In genomic region chr5:135907256-135907655, GRCm38 (mm10) we compare ENCODE assay signal across 13 mouse cellular contexts. TPM values are rescaled to one million over a fixed set of nuclear protein-coding genes. Genes with fewer than 3 reads are reported as not detected.
DNase-seq lines count a peak whose midpoint lies in the region; ATAC-seq and TF ChIP-seq lines count a peak whose summit lies in the region.
"Had no signal": no experiment of that assay in that cellular context is flagged by ENCODE, and none has a peak within 500 bp of the region (broad histone marks: within the 10 kb centered on the region; RNA-seq: fewer than 3 reads in every experiment).

No protein-coding gene starts in this region.

- H3K9ac ChIP-seq in heart, embryonic 13.5 days: no peak overlapping the region
- H3K9ac ChIP-seq: embryonic facial prominence, embryonic 15.5 days; neural tube, embryonic 15.5 days had no signal

- H3K4me3 ChIP-seq in layer of hippocampus, adult 2 months: no peak overlapping the region
- H3K4me3 ChIP-seq in heart, embryonic 13.5 days: no peak overlapping the region
- H3K4me3 ChIP-seq: embryonic facial prominence, embryonic 15.5 days; hindbrain, embryonic 10.5 days; neural tube, embryonic 15.5 days had no signal

- DNase-seq in layer of hippocampus, adult 2 months (ENCODE audit: low spot score in 2 of 2): no peak
- no peak for DNase-seq in layer of hippocampus, adult 11-12 months (ENCODE audit: low spot score)
- DNase-seq in adrenal gland, postnatal 10 days: peak; percentile 84
- peak; percentile 63 for DNase-seq in lung, postnatal 10 days
- DNase-seq in embryo, embryonic 10.5 days (ENCODE audit: low spot score): no peak
- no peak for DNase-seq in layer of hippocampus, adult 9-10 months (ENCODE audit: low spot score)
- DNase-seq in neural tube, embryonic 10.5 days (ENCODE audit: extremely low spot score, low spot score): no peak

- no peaks in the 10 kb centered on the region for H3K9me3 ChIP-seq in heart, embryonic 13.5 days
- H3K9me3 ChIP-seq: embryonic facial prominence, embryonic 15.5 days; hindbrain, embryonic 10.5 days; neural tube, embryonic 15.5 days had no signal

- no peaks in the 10 kb centered on the region for H3K27me3 ChIP-seq in heart, embryonic 13.5 days (replicated peaks)
- H3K27me3 ChIP-seq: embryonic facial prominence, embryonic 15.5 days; neural tube, embryonic 15.5 days had no signal

- H3K27ac ChIP-seq in layer of hippocampus, adult 2 months: peak overlapping the region; percentile 76
- H3K27ac ChIP-seq in heart, embryonic 13.5 days (replicated peaks): 0 out of 2 replicates have a peak overlapping the region, but pooled peaks have one; percentile 12
- H3K27ac ChIP-seq: embryonic facial prominence, embryonic 15.5 days; hindbrain, embryonic 10.5 days; neural tube, embryonic 15.5 days; stomach, postnatal 0 days had no signal

- no peak for ATAC-seq in heart, embryonic 13.5 days (ENCODE audit: extremely low read depth, insufficient number of reproducible peaks, low FRiP score, low TSS enrichment)

- peaks cover 65% of the 10 kb centered on the region for H3K36me3 ChIP-seq in heart, embryonic 13.5 days

- peaks cover 62% of the 10 kb centered on the region for H3K4me1 ChIP-seq in heart, embryonic 13.5 days

- no peak overlapping the region for H3K4me2 ChIP-seq in heart, embryonic 13.5 days
- H3K4me2 ChIP-seq: embryonic facial prominence, embryonic 15.5 days; neural tube, embryonic 15.5 days had no signal

- no peak for TF ChIP-seq CTCF in layer of hippocampus, adult 2 months (conservative IDR thresholded peaks at IDR 0.05)

- WGBS in heart, embryonic 13.5 days: 76% methylated on average over 13 of the region's 13 CpGs

RNA-seq across cellular contexts. Expression of gene Hspb1, which starts 19.5 kb away (rescaled TPM):
- total RNA-seq in layer of hippocampus, adult 2 months (2021): 10 to 100 TPM; 15.4 to 16.8 TPM
- 10 to 100 TPM; 68.2 to 90.0 TPM for total RNA-seq in adrenal gland, postnatal 10 days (2021)
- 863 and 944 TPM in 2 replicates for polyA plus RNA-seq in heart, embryonic 13.5 days (2015; fragmentation: Nextera tagmentation; extraction: Ambion mirVana)
- total RNA-seq: megakaryocyte-erythroid progenitor cell, adult 5-6 weeks had no signal

RNA-seq across cellular contexts. Expression of gene Ywhag, which starts 27.2 kb away (rescaled TPM):
- 1,000 to 10,000 TPM; 1,218 to 1,292 TPM for total RNA-seq in layer of hippocampus, adult 2 months (2021)
- 100 to 1,000 TPM; 413 to 414 TPM for total RNA-seq in adrenal gland, postnatal 10 days (2021)
- polyA plus RNA-seq in heart, embryonic 13.5 days (2015; fragmentation: Nextera tagmentation; extraction: Ambion mirVana): 157 and 163 TPM in 2 replicates

Comparison
In these comparisons a context has a peak if more than half of its experiments do, and no peak if none do; other contexts are left out.
1. DNase-seq: peak in adrenal gland, postnatal 10 days (single experiment) and lung, postnatal 10 days (single experiment); none in layer of hippocampus, adult 2 months (0 of 2), layer of hippocampus, adult 11-12 months (single experiment), embryo, embryonic 10.5 days (single experiment), layer of hippocampus, adult 9-10 months (single experiment) and neural tube, embryonic 10.5 days (single experiment).